Mouse (Mus musculus) lung, embryonic 14.5 days (tissue): ENCODE measurements around the gene Lsmem1. TPM values are rescaled to one million over a fixed set of nuclear protein-coding genes. Genes with fewer than 3 reads are reported as not detected.

ENCODE experiments used
- ATAC-seq: fragments of 200-750 bp; cut with Nextera tagmentation; 2 replicates; pipeline ENCODE4 v1.8.0; 2017; ENCODE audit warnings: mild to moderate bottlenecking, moderate TSS enrichment, moderate library complexity; ENCODE audit not compliant: insufficient read depth
- DNase-seq: peaks from one replicate; pipeline ENCODE4 v3.0.0-alpha.2; 2015
- H3K27ac ChIP-seq: fragments of 300-500 bp; sonication (generic); 2 replicates; pipeline ENCODE4 v1.5.1; 2014; ENCODE audit warnings: low read depth, mild to moderate bottlenecking, moderate library complexity
- H3K27me3 ChIP-seq: fragments of 300-500 bp; sonication (generic); 2 replicates; pipeline ENCODE4 v1.6.1; 2014; ENCODE audit warnings: low read length, control low read depth; ENCODE audit not compliant: insufficient read depth
- H3K36me3 ChIP-seq: fragments of 300-500 bp; sonication (generic); 2 replicates; pipeline ENCODE4 v1.6.1; 2014; ENCODE audit warnings: control low read depth; ENCODE audit not compliant: insufficient read depth
- H3K4me1 ChIP-seq: fragments of 300-500 bp; sonication (generic); 2 replicates; pipeline ENCODE4 v1.6.1; 2014; ENCODE audit warnings: antibody characterized with exemption, control low read depth; ENCODE audit not compliant: insufficient read depth
- H3K4me2 ChIP-seq: fragments of 300-500 bp; sonication (generic); 2 replicates; pipeline ENCODE4 v1.6.1; 2014; ENCODE audit warnings: mild to moderate bottlenecking
- H3K4me3 ChIP-seq: fragments of 300-500 bp; sonication (generic); 2 replicates; pipeline ENCODE4 v1.5.1; 2014; ENCODE audit warnings: low read depth, low read length
- H3K9ac ChIP-seq: fragments of 300-500 bp; sonication (generic); 2 replicates; pipeline ENCODE4 v1.6.1; 2014
- H3K9me3 ChIP-seq: fragments of 300-500 bp; sonication (generic); 2 replicates; pipeline ENCODE4 v1.6.1; 2016; ENCODE audit warnings: low read depth, low read length, control low read depth
- CTCF ChIP-seq: IDR thresholded peaks from 2 replicates; pipeline ENCODE4 v1.5.1; 2016; ENCODE audit warnings: antibody characterized with exemption, low read depth
- WGBS: fragments of 180-500 bp; shearing (Covaris S2); extraction: QIAGEN DNeasy Blood & Tissue Kit; methylation state at CpG from one replicate; pipeline ENCODE4 v1.1.7; 2014; 5-methylcytosine and 5-hydroxymethylcytosine counted together
- polyA plus RNA-seq: library from polyadenylated mRNA; unstranded; fragments of >200 nt; fragmentation: Nextera tagmentation; extraction: Ambion mirVana; gene quantifications from 2 replicates; pipeline ENCODE4 v1.2.1, GENCODE M21; 2014

Lsmem1 gene
- polyA plus RNA-seq, 1 experiment from 2014 or later, result not detected

DNA sequence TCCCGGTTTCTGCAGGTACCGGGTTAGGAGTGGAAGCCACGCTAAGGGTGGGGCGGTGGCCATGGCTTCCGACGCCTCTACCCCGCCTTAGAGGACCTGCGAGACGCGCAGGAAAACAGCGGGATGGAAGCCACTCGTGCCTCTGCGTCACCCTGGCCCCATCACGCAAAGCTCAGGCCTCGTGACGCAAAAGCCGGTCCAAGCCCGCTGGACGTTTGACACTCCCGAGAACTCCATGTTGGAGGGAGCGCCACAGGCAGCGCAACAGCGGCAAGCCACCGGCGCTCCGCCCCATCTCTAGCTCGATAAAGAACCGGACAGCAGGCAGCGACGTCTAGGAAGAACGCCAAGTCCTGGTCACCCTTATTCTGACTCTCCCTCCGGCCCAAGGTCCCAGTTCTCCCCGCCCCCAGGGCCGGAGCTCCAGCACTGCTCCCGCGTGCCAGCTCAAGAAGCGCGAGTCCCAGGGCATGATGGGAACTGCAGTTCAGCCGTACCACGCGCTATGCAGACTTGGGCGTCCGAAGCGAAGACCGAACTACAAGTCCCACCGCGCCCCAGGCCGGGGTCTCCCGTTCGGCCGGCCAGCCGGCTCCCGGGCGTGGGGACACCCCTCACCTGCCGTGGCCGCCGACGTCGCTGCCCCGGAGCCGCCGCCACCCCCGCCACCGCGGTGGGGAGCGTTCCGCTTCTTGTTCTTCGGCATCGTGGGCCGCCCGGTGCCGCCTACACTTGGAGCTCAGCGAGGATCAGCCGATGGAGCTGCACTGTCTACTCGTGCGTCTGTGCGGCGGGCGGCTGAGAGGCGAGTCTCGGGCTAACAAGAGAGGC lies 23.2 kb upstream of the Lsmem1 start:
- TF ChIP-seq CTCF, result peak; percentile 52
- no peaks in the 10 kb centered on the region for H3K27me3 ChIP-seq
- H3K4me1 ChIP-seq, result 0 out of 2 replicates have a peak, but pooled peaks cover 11% of the 10 kb centered on the region
- H3K27ac ChIP-seq, result peak overlapping the region; percentile 99
- H3K9ac ChIP-seq, result peak overlapping the region; percentile 94
- peak overlapping the region; percentile 75 for H3K4me2 ChIP-seq
- peaks cover 5% of the 10 kb centered on the region; the same call in 1 of the 2 replicates for H3K36me3 ChIP-seq
- under 1% methylated on average over 81 of the region's 81 CpGs for WGBS
- no peaks in the 10 kb centered on the region for H3K9me3 ChIP-seq
- peak overlapping the region; percentile 93 for H3K4me3 ChIP-seq
- DNase-seq, result peak; percentile 98
- ATAC-seq, result peak; percentile 96

DNA sequence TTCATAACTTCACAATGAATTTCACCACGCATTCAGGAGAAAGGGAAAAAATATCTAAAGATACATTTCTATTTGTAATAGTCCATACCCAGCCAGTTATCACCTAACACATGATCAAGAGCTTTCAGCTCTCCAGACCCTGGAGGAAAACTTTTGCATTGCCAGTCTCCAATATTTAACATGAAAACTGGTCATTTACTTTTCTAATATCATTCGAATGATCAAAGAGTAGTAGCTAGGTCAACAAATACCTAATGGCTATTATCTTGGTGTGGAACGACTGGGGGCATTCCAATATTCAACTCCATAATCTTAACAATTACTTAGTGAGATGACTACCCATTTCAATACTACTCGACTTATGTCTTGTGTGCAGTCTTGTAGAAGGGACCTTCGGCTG lies 22.3 kb upstream of the Lsmem1 start:
- WGBS, result 9% methylated on average over 5 of the region's 5 CpGs
- Histone ChIP-seq H3K4me1 (0 out of 2 replicates have a peak, but pooled peaks cover 11% of the 10 kb centered on the region), H3K4me3 (peak overlapping the region; percentile 93), H3K27me3 (no peaks in the 10 kb centered on the region), H3K4me2 (peak overlapping the region; percentile 75), H3K27ac (peak overlapping the region; percentile 99; the same call in 1 of the 2 replicates), H3K9me3 (no peaks in the 10 kb centered on the region), H3K9ac (peak overlapping the region; percentile 94), H3K36me3 (peaks cover 12% of the 10 kb centered on the region)
- no peak for TF ChIP-seq CTCF
- DNase-seq, result peak; percentile 9
- no peak for ATAC-seq

DNA sequence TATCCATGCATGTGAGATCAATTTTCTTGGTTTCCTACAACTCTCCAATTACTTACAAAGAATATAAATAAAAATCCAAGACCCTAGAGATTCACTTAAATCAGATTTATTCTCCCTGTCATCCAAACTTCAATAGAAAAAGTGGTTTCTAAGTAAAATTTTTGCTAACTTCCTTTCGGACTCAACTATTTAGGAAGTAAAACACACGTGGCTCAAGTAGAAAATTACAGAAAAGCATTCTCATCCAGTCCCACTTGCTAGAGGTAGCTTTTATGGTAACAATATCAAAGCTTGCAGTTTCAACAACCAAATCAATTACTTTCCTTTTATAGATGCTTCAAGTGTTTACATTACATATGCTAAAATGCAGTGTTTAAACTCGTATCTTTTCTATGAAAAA lies 21.6 kb upstream of the Lsmem1 start:
- no peak for DNase-seq
- H3K4me2 ChIP-seq, result peak overlapping the region; percentile 75
- H3K4me1 ChIP-seq, result 0 out of 2 replicates have a peak, but pooled peaks cover 11% of the 10 kb centered on the region
- 8% methylated on average over 3 of the region's 3 CpGs for WGBS
- no peaks in the 10 kb centered on the region for H3K9me3 ChIP-seq
- peaks cover 19% of the 10 kb centered on the region for H3K36me3 ChIP-seq
- no peaks in the 10 kb centered on the region for H3K27me3 ChIP-seq
- H3K4me3 ChIP-seq, result peak overlapping the region; percentile 93
- peak overlapping the region; percentile 94 for H3K9ac ChIP-seq
- no peak overlapping the region for H3K27ac ChIP-seq
- TF ChIP-seq CTCF, result no peak
- ATAC-seq, result no peak

DNA sequence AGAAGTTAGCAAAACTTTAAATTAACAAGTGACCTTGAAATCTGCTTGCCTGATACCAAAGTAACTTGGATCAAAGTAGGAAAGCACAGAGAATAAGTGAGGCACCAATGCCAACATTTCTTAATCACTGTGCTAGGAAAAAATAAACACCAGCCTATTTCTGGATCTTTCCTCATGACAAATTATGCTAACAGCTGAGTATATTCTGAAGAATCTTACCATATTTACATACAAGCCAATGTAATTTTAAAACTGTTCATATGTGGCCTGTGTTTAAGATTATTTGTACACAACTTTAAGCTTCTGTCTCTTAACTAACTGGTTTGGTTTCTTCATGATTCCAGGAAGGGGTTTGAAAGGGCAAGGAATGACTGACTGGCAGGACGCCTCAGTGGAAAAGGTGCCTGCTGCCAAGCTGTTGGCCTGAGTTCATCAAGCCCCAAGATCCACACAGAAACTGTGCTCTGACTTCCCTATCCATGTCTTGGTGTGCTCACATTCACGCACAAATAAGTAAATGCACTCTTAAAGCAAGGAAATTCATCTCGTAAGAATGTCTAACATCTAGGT lies 20.8 kb upstream of the Lsmem1 start:
- DNase-seq, result peak; percentile 17
- Histone ChIP-seq H3K4me2 (peak overlapping the region; percentile 75), H3K9ac (peak overlapping the region; percentile 23; the same call in 1 of the 2 replicates), H3K27me3 (no peaks in the 10 kb centered on the region), H3K9me3 (no peaks in the 10 kb centered on the region), H3K36me3 (peaks cover 27% of the 10 kb centered on the region), H3K4me1 (0 out of 2 replicates have a peak, but pooled peaks cover 11% of the 10 kb centered on the region), H3K27ac (no peak overlapping the region), H3K4me3 (peak overlapping the region; percentile 93)
- WGBS, result 23% methylated on average over 3 of the region's 3 CpGs
- no peak for TF ChIP-seq CTCF
- no peak for ATAC-seq

DNA sequence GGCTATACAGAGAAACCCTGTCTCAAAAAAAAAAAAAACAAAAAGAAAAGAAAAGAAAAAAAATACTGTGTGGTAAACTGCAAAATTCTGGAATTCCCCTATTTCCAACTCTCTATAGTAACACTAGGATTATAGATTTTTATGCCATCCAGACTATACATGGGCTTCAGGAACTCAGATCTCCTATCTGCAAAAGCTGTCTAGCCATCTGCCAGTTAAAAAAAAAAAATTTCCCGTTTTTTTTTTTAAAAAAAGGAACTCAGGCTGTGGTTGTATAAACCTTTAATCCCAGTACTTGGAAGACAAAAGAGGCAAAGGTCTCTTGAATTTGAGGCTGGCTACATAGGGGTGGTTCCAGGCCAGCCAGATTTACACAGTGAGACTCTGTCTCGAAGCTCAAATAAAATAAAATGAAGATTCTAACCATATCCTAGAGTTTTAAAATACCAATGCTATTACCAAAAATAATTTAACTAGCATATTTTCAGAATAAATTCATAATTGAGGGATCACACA lies 19.2 kb upstream of the Lsmem1 start:
- WGBS, result 74% methylated on average over 2 of the region's 2 CpGs
- no peak overlapping the region for H3K9ac ChIP-seq
- H3K4me1 ChIP-seq, result 0 out of 2 replicates have a peak, but pooled peaks cover 11% of the 10 kb centered on the region
- H3K27me3 ChIP-seq, result no peaks in the 10 kb centered on the region
- ATAC-seq (no peak), DNase-seq (no peak)
- H3K9me3 ChIP-seq, result no peaks in the 10 kb centered on the region
- H3K27ac ChIP-seq, result no peak overlapping the region
- H3K4me2 ChIP-seq, result no peak overlapping the region
- TF ChIP-seq CTCF, result no peak
- no peak overlapping the region for H3K4me3 ChIP-seq
- H3K36me3 ChIP-seq, result peaks cover 43% of the 10 kb centered on the region

DNA sequence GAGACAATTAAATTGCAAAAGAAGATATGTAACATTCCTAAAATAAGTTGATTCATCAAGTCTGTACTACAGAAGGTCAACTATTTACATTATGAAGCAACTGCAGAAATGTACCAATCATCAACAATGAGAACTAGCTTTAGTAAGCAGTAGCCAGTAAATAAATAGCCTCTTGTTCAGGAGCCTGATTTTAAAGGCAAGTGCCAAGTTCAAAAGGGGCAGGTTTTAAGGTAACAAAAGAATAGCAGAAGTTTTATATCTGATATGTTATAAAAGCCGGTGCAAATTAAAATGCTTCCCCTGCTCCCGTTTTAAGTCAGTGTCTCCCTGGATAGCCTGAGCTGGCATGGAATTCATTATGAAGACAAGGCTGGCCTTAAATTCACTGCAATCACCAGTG lies 18.5 kb upstream of the Lsmem1 start:
- H3K4me3 ChIP-seq, result no peak overlapping the region
- 0 out of 2 replicates have a peak, but pooled peaks cover 11% of the 10 kb centered on the region for H3K4me1 ChIP-seq
- no peaks in the 10 kb centered on the region for H3K27me3 ChIP-seq
- no peak for DNase-seq
- no peak for TF ChIP-seq CTCF
- WGBS, result 91% methylated on average over 2 of the region's 2 CpGs
- H3K27ac ChIP-seq, result no peak overlapping the region
- H3K36me3 ChIP-seq, result peaks cover 50% of the 10 kb centered on the region
- ATAC-seq, result no peak
- H3K9ac ChIP-seq, result no peak overlapping the region
- H3K9me3 ChIP-seq, result no peaks in the 10 kb centered on the region
- no peak overlapping the region for H3K4me2 ChIP-seq
